Mouse (Mus musculus) liver, embryonic 14.5 days (tissue): ENCODE results near the gene Tspan7.

Source experiments
- CTCF ChIP-seq: IDR thresholded peaks from 2 replicates; pipeline ENCODE4 v1.5.1; 2016; ENCODE audit warnings: antibody characterized with exemption, low read depth, control low read depth
- EP300 ChIP-seq: IDR thresholded peaks from 2 replicates; pipeline ENCODE4 v1.6.1; 2016; ENCODE audit warnings: antibody characterized with exemption, low read depth

GRCm38 (mm10) chrX:10517756-10518155 lies 32.8 kb downstream of the Tspan7 start:
- no peak for TF ChIP-seq CTCF
- TF ChIP-seq EP300: no peak
